Mouse (Mus musculus): ENCODE results near the gene Gm44805. TPM values are rescaled to one million over a fixed set of nuclear protein-coding genes. Genes with fewer than 3 reads are reported as not detected.

Gm44805 gene
- not detected in 2 replicates for total RNA-seq (2014; fragmentation: Nextera tagmentation)
- total RNA-seq (2017): not detected in 2 replicates

GRCm38 (mm10) chr7:19681202-19681694 is at the start of gene Gm44805, which contains the start of gene Apoc4:
Gene Gm44805, minus strand, starts transcription at chr7:19681423.
Gene Apoc4, minus strand, starts transcription at chr7:19681479.
- no peak for ATAC-seq (replicated peaks; ENCODE audit: poor library complexity, severe bottlenecking)

GRCm38 (mm10) chr7:19726541-19726940 is 45.3 kb upstream of the Gm44805 start:
- peak; percentile 57; the same call in 1 of the 2 replicates for ATAC-seq (replicated peaks; ENCODE audit: poor library complexity, severe bottlenecking)

- no peak for ATAC-seq (replicated peaks; ENCODE audit: poor library complexity, severe bottlenecking)
Measured at GRCm38 (mm10) chr7:19724167-19724566, 42.9 kb upstream of the Gm44805 start.

GRCm38 (mm10) chr7:19722754-19723195 is 41.6 kb upstream of the Gm44805 start:
- ATAC-seq (replicated peaks; ENCODE audit: poor library complexity, severe bottlenecking): no peak

- ATAC-seq (replicated peaks; ENCODE audit: poor library complexity, severe bottlenecking): no peak
Measured at GRCm38 (mm10) chr7:19719200-19719599, 38.0 kb upstream of the Gm44805 start.

GRCm38 (mm10) chr7:19718297-19718952 is 37.2 kb upstream of the Gm44805 start:
- no peak for ATAC-seq (replicated peaks; ENCODE audit: poor library complexity, severe bottlenecking)

- ATAC-seq (replicated peaks; ENCODE audit: poor library complexity, severe bottlenecking): no peak
Measured at GRCm38 (mm10) chr7:19717346-19717745, 36.1 kb upstream of the Gm44805 start.

- no peak for ATAC-seq (replicated peaks; ENCODE audit: poor library complexity, severe bottlenecking)
Measured at GRCm38 (mm10) chr7:19716822-19717221, 35.6 kb upstream of the Gm44805 start.

- ATAC-seq (replicated peaks; ENCODE audit: poor library complexity, severe bottlenecking): no peak
Measured at GRCm38 (mm10) chr7:19716055-19716682, 34.9 kb upstream of the Gm44805 start.

- peak; percentile 82 for ATAC-seq (replicated peaks; ENCODE audit: poor library complexity, severe bottlenecking)
Measured at GRCm38 (mm10) chr7:19715239-19716054, 34.2 kb upstream of the Gm44805 start, which contains the start of gene Tomm40. Gene Tomm40, minus strand, starts transcription at chr7:19715438.

GRCm38 (mm10) chr7:19714836-19715235 is 33.6 kb upstream of the Gm44805 start:
- no peak for ATAC-seq (replicated peaks; ENCODE audit: poor library complexity, severe bottlenecking)

GRCm38 (mm10) chr7:19713598-19713997 is 32.4 kb upstream of the Gm44805 start:
- ATAC-seq (replicated peaks; ENCODE audit: poor library complexity, severe bottlenecking): no peak

GRCm38 (mm10) chr7:19713196-19713595 is 32.0 kb upstream of the Gm44805 start:
- no peak for ATAC-seq (replicated peaks; ENCODE audit: poor library complexity, severe bottlenecking)

- no peak for ATAC-seq (replicated peaks; ENCODE audit: poor library complexity, severe bottlenecking)
Measured at GRCm38 (mm10) chr7:19712414-19712813, 31.2 kb upstream of the Gm44805 start.

GRCm38 (mm10) chr7:19710650-19711049 is 29.4 kb upstream of the Gm44805 start:
- ATAC-seq (replicated peaks; ENCODE audit: poor library complexity, severe bottlenecking): no peak

- ATAC-seq (replicated peaks; ENCODE audit: poor library complexity, severe bottlenecking): no peak
Measured at GRCm38 (mm10) chr7:19705271-19705670, 24.0 kb upstream of the Gm44805 start.

- no peak for ATAC-seq (replicated peaks; ENCODE audit: poor library complexity, severe bottlenecking)
Measured at GRCm38 (mm10) chr7:19704475-19704874, 23.3 kb upstream of the Gm44805 start.

GRCm38 (mm10) chr7:19702859-19703555 is 21.8 kb upstream of the Gm44805 start:
- no peak for ATAC-seq (replicated peaks; ENCODE audit: poor library complexity, severe bottlenecking)

- ATAC-seq (replicated peaks; ENCODE audit: poor library complexity, severe bottlenecking): peak; percentile 38
Measured at GRCm38 (mm10) chr7:19701069-19701761, 20.0 kb upstream of the Gm44805 start.
